Mouse (Mus musculus) midbrain, embryonic 14.5 days (tissue): ENCODE measurements around the gene Fhit. TPM values are rescaled to one million over a fixed set of nuclear protein-coding genes. Genes with fewer than 3 reads are reported as not detected.
A peak's percentile ranks its signal among the peaks of the same experiment; 100 is the strongest.

ENCODE experiments used
- ATAC-seq: fragments of 200-750 bp; cut with Nextera tagmentation; 2 replicates; pipeline ENCODE4 v1.8.0; 2017; ENCODE audit warnings: moderate number of reproducible peaks, moderate library complexity; ENCODE audit not compliant: low FRiP score, low TSS enrichment
- DNase-seq: peaks from one replicate; pipeline ENCODE4 v3.0.0-alpha.2; 2015
- H3K27ac ChIP-seq: fragments of 300-500 bp; sonication (generic); replicated peaks from 2 replicates; pipeline ENCODE4 v1.5.1; 2014; ENCODE audit warnings: mild to moderate bottlenecking, low read depth, low read length, moderate library complexity
- H3K27me3 ChIP-seq: fragments of 300-500 bp; sonication (generic); 2 replicates; pipeline ENCODE4 v1.6.1; 2014; ENCODE audit warnings: low read length, control low read depth, mixed read lengths; ENCODE audit not compliant: control insufficient read depth, insufficient read depth
- H3K36me3 ChIP-seq: fragments of 300-500 bp; sonication (generic); 2 replicates; pipeline ENCODE4 v1.6.1; 2014; ENCODE audit warnings: low read length, control low read depth; ENCODE audit not compliant: control insufficient read depth, insufficient read depth
- H3K4me1 ChIP-seq: fragments of 300-500 bp; sonication (generic); 2 replicates; pipeline ENCODE4 v1.6.1; 2014; ENCODE audit warnings: mild to moderate bottlenecking, antibody characterized with exemption, low read length, control low read depth; ENCODE audit not compliant: control insufficient read depth, insufficient read depth
- H3K4me2 ChIP-seq: fragments of 300-500 bp; sonication (generic); 2 replicates; pipeline ENCODE4 v1.6.1; 2014; ENCODE audit warnings: mild to moderate bottlenecking, low read length, moderate library complexity
- H3K4me3 ChIP-seq: fragments of 300-500 bp; sonication (generic); replicated peaks from 2 replicates; pipeline ENCODE4 v1.5.1; 2014; ENCODE audit warnings: low read depth, low read length
- H3K9ac ChIP-seq: fragments of 300-500 bp; sonication (generic); replicated peaks from 2 replicates; pipeline ENCODE4 v1.6.1; 2014; ENCODE audit warnings: mild to moderate bottlenecking, low read length, moderate library complexity
- H3K9me3 ChIP-seq: fragments of 300-500 bp; sonication (generic); 2 replicates; pipeline ENCODE4 v1.6.1; 2016; ENCODE audit warnings: low read length, control low read depth, mixed read lengths; ENCODE audit not compliant: control insufficient read depth
- WGBS: fragments of 180-500 bp; shearing (Covaris S2); extraction: QIAGEN DNeasy Blood & Tissue Kit; methylation state at CpG from one replicate; pipeline ENCODE4 v1.1.7; 2014; 5-methylcytosine and 5-hydroxymethylcytosine counted together
- polyA plus RNA-seq: library from polyadenylated mRNA; unstranded; fragments of >200 nt; fragmentation: Nextera tagmentation; extraction: Ambion mirVana; gene quantifications from 2 replicates; pipeline ENCODE4 v1.2.1, GENCODE M21; 2014

The Fhit gene
- polyA plus RNA-seq, 1 experiment from 2014 or later: 10.6 TPM

- DNase-seq (peak; percentile 53), ATAC-seq (peak; percentile 25; the same call in 1 of the 2 replicates)
- H3K27me3 ChIP-seq: no peaks in the 10 kb centered on the region
- peaks cover 26% of the 10 kb centered on the region; the same call in 1 of the 2 replicates for H3K4me1 ChIP-seq
- H3K9me3 ChIP-seq: no peaks in the 10 kb centered on the region
- no peak overlapping the region for H3K9ac ChIP-seq
- 44% methylated on average over 7 of the region's 7 CpGs for WGBS
- no peak overlapping the region for H3K27ac ChIP-seq
- no peaks in the 10 kb centered on the region for H3K36me3 ChIP-seq
- no peak overlapping the region for H3K4me2 ChIP-seq
- no peak overlapping the region for H3K4me3 ChIP-seq
These were observed 1518.1 kb downstream of the Fhit start for GRCm38 (mm10) chr14:9643700-9644099.

GRCm38 (mm10) chr14:9642628-9643027 is 1519.2 kb downstream of the Fhit start:
- no peak overlapping the region for H3K4me2 ChIP-seq
- no peak overlapping the region for H3K4me3 ChIP-seq
- ATAC-seq (no peak), DNase-seq (no peak)
- H3K9me3 ChIP-seq: no peaks in the 10 kb centered on the region
- no peak overlapping the region for H3K9ac ChIP-seq
- WGBS: 65% methylated on average over 6 of the region's 6 CpGs
- H3K27ac ChIP-seq: no peak overlapping the region
- H3K27me3 ChIP-seq: no peaks in the 10 kb centered on the region
- H3K4me1 ChIP-seq: peaks cover 26% of the 10 kb centered on the region; the same call in 1 of the 2 replicates
- H3K36me3 ChIP-seq: no peaks in the 10 kb centered on the region

GRCm38 (mm10) chr14:9642068-9642467 is 1519.8 kb downstream of the Fhit start:
- H3K4me1 ChIP-seq: peaks cover 26% of the 10 kb centered on the region; the same call in 1 of the 2 replicates
- ATAC-seq (peak; percentile 28; the same call in 1 of the 2 replicates), DNase-seq (peak; percentile 60)
- H3K27me3 ChIP-seq: no peaks in the 10 kb centered on the region
- H3K9me3 ChIP-seq: no peaks in the 10 kb centered on the region
- 6% methylated on average over 3 of the region's 3 CpGs for WGBS
- H3K4me3 ChIP-seq: no peak overlapping the region
- no peak overlapping the region for H3K9ac ChIP-seq
- no peak overlapping the region for H3K4me2 ChIP-seq
- 0 out of 2 replicates have a peak overlapping the region, but pooled peaks have one; percentile 26 for H3K27ac ChIP-seq
- H3K36me3 ChIP-seq: no peaks in the 10 kb centered on the region

- Histone ChIP-seq H3K4me3 (no peak overlapping the region), H3K27ac (no peak overlapping the region), H3K4me2 (no peak overlapping the region), H3K4me1 (no peaks in the 10 kb centered on the region), H3K27me3 (no peaks in the 10 kb centered on the region), H3K9ac (no peak overlapping the region), H3K9me3 (no peaks in the 10 kb centered on the region), H3K36me3 (no peaks in the 10 kb centered on the region)
- WGBS: 50% methylated on average over 1 of the region's 1 CpGs
- DNase-seq (no peak), ATAC-seq (no peak)
These were observed 1527.4 kb downstream of the Fhit start for GRCm38 (mm10) chr14:9634247-9634991.

GRCm38 (mm10) chr14:9632537-9632936 is 1529.3 kb downstream of the Fhit start:
- WGBS: 4% methylated on average over 3 of the region's 3 CpGs
- Histone ChIP-seq H3K27me3 (no peaks in the 10 kb centered on the region), H3K36me3 (no peaks in the 10 kb centered on the region), H3K27ac (no peak overlapping the region), H3K4me3 (no peak overlapping the region), H3K9me3 (no peaks in the 10 kb centered on the region), H3K9ac (no peak overlapping the region), H3K4me2 (no peak overlapping the region), H3K4me1 (no peaks in the 10 kb centered on the region)
- no peak for ATAC-seq
- DNase-seq: peak; percentile 26

- WGBS: 39% methylated on average over 6 of the region's 6 CpGs
- Histone ChIP-seq H3K27ac (no peak overlapping the region), H3K36me3 (no peaks in the 10 kb centered on the region), H3K4me1 (peaks cover 7% of the 10 kb centered on the region; the same call in 1 of the 2 replicates), H3K9ac (no peak overlapping the region), H3K4me2 (no peak overlapping the region), H3K9me3 (no peaks in the 10 kb centered on the region), H3K4me3 (no peak overlapping the region), H3K27me3 (no peaks in the 10 kb centered on the region)
- ATAC-seq: no peak
- no peak for DNase-seq
These were observed 1538.4 kb downstream of the Fhit start for GRCm38 (mm10) chr14:9623219-9624043.

GRCm38 (mm10) chr14:9620902-9621540 is 1540.8 kb downstream of the Fhit start:
- no peak overlapping the region for H3K27ac ChIP-seq
- H3K4me2 ChIP-seq: no peak overlapping the region
- WGBS: 11% methylated on average over 3 of the region's 3 CpGs
- ATAC-seq (no peak), DNase-seq (peak; percentile 27)
- H3K27me3 ChIP-seq: no peaks in the 10 kb centered on the region
- peaks cover 7% of the 10 kb centered on the region for H3K4me1 ChIP-seq
- H3K9ac ChIP-seq: no peak overlapping the region
- H3K4me3 ChIP-seq: no peak overlapping the region
- H3K9me3 ChIP-seq: no peaks in the 10 kb centered on the region
- H3K36me3 ChIP-seq: no peaks in the 10 kb centered on the region

- no peaks in the 10 kb centered on the region for H3K36me3 ChIP-seq
- H3K9me3 ChIP-seq: no peaks in the 10 kb centered on the region
- no peak for ATAC-seq
- H3K27me3 ChIP-seq: no peaks in the 10 kb centered on the region
- no peak overlapping the region for H3K4me3 ChIP-seq
- H3K4me1 ChIP-seq: peaks cover 7% of the 10 kb centered on the region
- DNase-seq: no peak
- no peak overlapping the region for H3K9ac ChIP-seq
- H3K4me2 ChIP-seq: no peak overlapping the region
- no peak overlapping the region for H3K27ac ChIP-seq
- WGBS: 44% methylated on average over 1 of the region's 1 CpGs
These were observed 1542.0 kb downstream of the Fhit start for GRCm38 (mm10) chr14:9619840-9620239.
